Mouse (Mus musculus): ENCODE results near the gene Ephx4. TPM values are rescaled to one million over a fixed set of nuclear protein-coding genes. Genes with fewer than 3 reads are reported as not detected.
"Not testable (repeated sequence)": the region's sequence is repeated elsewhere in the genome, so short reads cannot be mapped to it uniquely, and the experiment has no call there.

The Ephx4 gene
- polyA plus RNA-seq, 1 experiment from 2014 or later = 1.5 TPM

GRCm38 (mm10) chr5:107386448-107386847 is 16.1 kb upstream of the Ephx4 start:
- not testable (repeated sequence) for H3K27me3 ChIP-seq (ENCODE audit: control insufficient read depth, insufficient read depth, low read length); H3K4me3 ChIP-seq (ENCODE audit: low read length); H3K4me1 ChIP-seq (ENCODE audit: control insufficient read depth, insufficient read depth, low read length); H3K4me2 ChIP-seq (ENCODE audit: low read depth, low read length); H3K36me3 ChIP-seq (ENCODE audit: control insufficient read depth, insufficient read depth); ATAC-seq (replicated peaks; ENCODE audit: extremely low read depth, insufficient read depth, low FRiP score); H3K27ac ChIP-seq (ENCODE audit: low read length); H3K9ac ChIP-seq (ENCODE audit: low read length); H3K9me3 ChIP-seq (replicated peaks; ENCODE audit: control insufficient read depth, low read length)

- no peak overlapping the region for H3K27ac ChIP-seq (ENCODE audit: low read length)
- no peak overlapping the region for H3K4me2 ChIP-seq (ENCODE audit: low read depth, low read length)
- H3K9me3 ChIP-seq (replicated peaks; ENCODE audit: control insufficient read depth, low read length) = no peaks in the 10 kb centered on the region; the same call in 1 of the 2 replicates
- WGBS = 77% methylated on average over 1 of the region's 1 CpGs
- H3K36me3 ChIP-seq (ENCODE audit: control insufficient read depth, insufficient read depth) = peaks cover 1% of the 10 kb centered on the region
- no peaks in the 10 kb centered on the region for H3K27me3 ChIP-seq (ENCODE audit: control insufficient read depth, insufficient read depth, low read length)
- ATAC-seq (replicated peaks; ENCODE audit: extremely low read depth, insufficient read depth, low FRiP score) = no peak
- no peak overlapping the region for H3K4me3 ChIP-seq (ENCODE audit: low read length)
- H3K9ac ChIP-seq (ENCODE audit: low read length) = no peak overlapping the region
- no peaks in the 10 kb centered on the region for H3K4me1 ChIP-seq (ENCODE audit: control insufficient read depth, insufficient read depth, low read length)
Observed at GRCm38 (mm10) chr5:107387788-107388187, 14.7 kb upstream of the Ephx4 start.

- Histone ChIP-seq H3K4me3 (ENCODE audit: low read length) (no peak overlapping the region), H3K9ac (ENCODE audit: low read length) (no peak overlapping the region)
Observed at GRCm38 (mm10) chr5:107389373-107389772, 13.2 kb upstream of the Ephx4 start.

GRCm38 (mm10) chr5:107394437-107394836 is 8.1 kb upstream of the Ephx4 start:
- 44% methylated on average over 2 of the region's 2 CpGs for WGBS
- Histone ChIP-seq H3K4me1 (ENCODE audit: control insufficient read depth, insufficient read depth, low read length) (no peaks in the 10 kb centered on the region), H3K27me3 (ENCODE audit: control insufficient read depth, insufficient read depth, low read length) (no peaks in the 10 kb centered on the region), H3K27ac (ENCODE audit: low read length) (no peak overlapping the region), H3K9me3 (replicated peaks; ENCODE audit: control insufficient read depth, low read length) (no peaks in the 10 kb centered on the region), H3K4me3 (ENCODE audit: low read length) (no peak overlapping the region), H3K4me2 (ENCODE audit: low read depth, low read length) (no peak overlapping the region), H3K9ac (ENCODE audit: low read length) (no peak overlapping the region), H3K36me3 (ENCODE audit: control insufficient read depth, insufficient read depth) (no peaks in the 10 kb centered on the region)
- ATAC-seq (replicated peaks; ENCODE audit: extremely low read depth, insufficient read depth, low FRiP score) = no peak

More at GRCm38 (mm10) chr5:107389373-107389772, 13.2 kb upstream of the Ephx4 start:
- no peak overlapping the region for H3K4me2 ChIP-seq (ENCODE audit: low read depth, low read length)
- no peak for ATAC-seq (replicated peaks; ENCODE audit: extremely low read depth, insufficient read depth, low FRiP score)
- WGBS = 92% methylated on average over 2 of the region's 2 CpGs
- H3K27ac ChIP-seq (ENCODE audit: low read length) = no peak overlapping the region
- no peaks in the 10 kb centered on the region for H3K9me3 ChIP-seq (replicated peaks; ENCODE audit: control insufficient read depth, low read length)
- H3K27me3 ChIP-seq (ENCODE audit: control insufficient read depth, insufficient read depth, low read length) = no peaks in the 10 kb centered on the region
- no peaks in the 10 kb centered on the region for H3K36me3 ChIP-seq (ENCODE audit: control insufficient read depth, insufficient read depth)
- no peaks in the 10 kb centered on the region for H3K4me1 ChIP-seq (ENCODE audit: control insufficient read depth, insufficient read depth, low read length)

GRCm38 (mm10) chr5:107403011-107403946 is 743 bp downstream of the Ephx4 start:
- Histone ChIP-seq H3K4me1 (ENCODE audit: control insufficient read depth, insufficient read depth, low read length) (peaks cover 7% of the 10 kb centered on the region), H3K4me2 (ENCODE audit: low read depth, low read length) (peak overlapping the region; percentile 99), H3K27me3 (ENCODE audit: control insufficient read depth, insufficient read depth, low read length) (peaks cover 12% of the 10 kb centered on the region), H3K27ac (ENCODE audit: low read length) (no peak overlapping the region), H3K9ac (ENCODE audit: low read length) (peak overlapping the region; percentile 76), H3K9me3 (replicated peaks; ENCODE audit: control insufficient read depth, low read length) (no peaks in the 10 kb centered on the region), H3K4me3 (ENCODE audit: low read length) (peak overlapping the region; percentile 75), H3K36me3 (ENCODE audit: control insufficient read depth, insufficient read depth) (no peaks in the 10 kb centered on the region)
- peak; percentile 60 for ATAC-seq (replicated peaks; ENCODE audit: extremely low read depth, insufficient read depth, low FRiP score)
- WGBS = under 1% methylated on average over 80 of the region's 80 CpGs

GRCm38 (mm10) chr5:107403947-107404684 is 1.6 kb downstream of the Ephx4 start:
- no peaks in the 10 kb centered on the region for H3K9me3 ChIP-seq (replicated peaks; ENCODE audit: control insufficient read depth, low read length)
- peaks cover 12% of the 10 kb centered on the region for H3K27me3 ChIP-seq (ENCODE audit: control insufficient read depth, insufficient read depth, low read length)
- peak overlapping the region; percentile 75 for H3K4me3 ChIP-seq (ENCODE audit: low read length)
- no peak overlapping the region for H3K27ac ChIP-seq (ENCODE audit: low read length)
- peak overlapping the region; percentile 76 for H3K9ac ChIP-seq (ENCODE audit: low read length)
- H3K4me2 ChIP-seq (ENCODE audit: low read depth, low read length) = peak overlapping the region; percentile 99
- no peaks in the 10 kb centered on the region for H3K36me3 ChIP-seq (ENCODE audit: control insufficient read depth, insufficient read depth)
- ATAC-seq (replicated peaks; ENCODE audit: extremely low read depth, insufficient read depth, low FRiP score) = no peak
- peaks cover 7% of the 10 kb centered on the region for H3K4me1 ChIP-seq (ENCODE audit: control insufficient read depth, insufficient read depth, low read length)
- WGBS = 27% methylated on average over 12 of the region's 12 CpGs

DNA sequence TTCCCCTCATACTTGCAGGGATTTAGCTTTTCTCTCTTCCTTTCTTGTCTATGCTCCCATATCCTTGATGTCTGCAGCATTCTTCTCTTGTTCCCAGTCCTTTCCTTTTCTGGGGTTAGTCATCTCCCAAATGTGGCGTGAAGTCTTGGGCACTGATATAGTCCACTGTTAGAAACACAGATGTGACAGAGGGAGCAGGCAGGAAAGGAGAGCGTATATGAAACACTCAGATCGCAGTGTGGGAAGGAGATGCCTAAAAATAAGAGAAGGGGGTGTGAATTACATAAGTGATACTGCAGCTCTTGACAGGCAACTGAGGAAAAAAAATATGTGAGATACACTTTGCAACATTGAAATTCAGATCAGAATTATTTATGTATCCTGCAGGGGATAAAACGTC is 2.8 kb downstream of the Ephx4 start:
- Histone ChIP-seq H3K9ac (ENCODE audit: low read length) (no peak overlapping the region), H3K36me3 (ENCODE audit: control insufficient read depth, insufficient read depth) (no peaks in the 10 kb centered on the region), H3K4me1 (ENCODE audit: control insufficient read depth, insufficient read depth, low read length) (peaks cover 7% of the 10 kb centered on the region), H3K27me3 (ENCODE audit: control insufficient read depth, insufficient read depth, low read length) (peaks cover 12% of the 10 kb centered on the region), H3K27ac (ENCODE audit: low read length) (no peak overlapping the region), H3K4me2 (ENCODE audit: low read depth, low read length) (no peak overlapping the region), H3K4me3 (ENCODE audit: low read length) (no peak overlapping the region), H3K9me3 (replicated peaks; ENCODE audit: control insufficient read depth, low read length) (no peaks in the 10 kb centered on the region)
- ATAC-seq (replicated peaks; ENCODE audit: extremely low read depth, insufficient read depth, low FRiP score) = no peak
- WGBS = 54% methylated on average over 4 of the region's 4 CpGs

GRCm38 (mm10) chr5:107410305-107410704 is 7.8 kb downstream of the Ephx4 start:
- Histone ChIP-seq H3K27ac (ENCODE audit: low read length) (no peak overlapping the region), H3K9ac (ENCODE audit: low read length) (no peak overlapping the region), H3K9me3 (replicated peaks; ENCODE audit: control insufficient read depth, low read length) (no peaks in the 10 kb centered on the region), H3K4me1 (ENCODE audit: control insufficient read depth, insufficient read depth, low read length) (no peaks in the 10 kb centered on the region), H3K4me2 (ENCODE audit: low read depth, low read length) (no peak overlapping the region), H3K4me3 (ENCODE audit: low read length) (no peak overlapping the region), H3K36me3 (ENCODE audit: control insufficient read depth, insufficient read depth) (no peaks in the 10 kb centered on the region), H3K27me3 (ENCODE audit: control insufficient read depth, insufficient read depth, low read length) (no peaks in the 10 kb centered on the region)
- 76% methylated on average over 1 of the region's 1 CpGs for WGBS
- no peak for ATAC-seq (replicated peaks; ENCODE audit: extremely low read depth, insufficient read depth, low FRiP score)

DNA sequence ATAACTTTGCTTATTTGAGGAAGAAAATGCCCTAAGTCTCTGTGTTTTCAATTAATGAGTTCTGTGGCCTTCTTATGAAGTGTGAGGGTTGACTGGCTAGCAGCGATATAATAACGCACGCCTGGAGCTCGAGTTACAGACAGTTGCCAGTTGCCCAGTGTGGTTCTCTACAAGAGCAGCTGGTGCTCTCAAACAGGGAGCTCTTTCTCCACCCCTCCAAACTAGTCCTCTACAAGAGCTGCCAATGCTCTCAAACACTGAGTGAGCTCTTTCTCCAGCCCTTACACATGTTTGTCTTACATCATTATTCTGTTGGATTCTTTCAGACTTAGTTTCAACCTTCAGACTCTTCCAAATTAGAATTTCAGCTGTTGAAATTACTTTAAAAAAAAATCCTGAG is 8.8 kb downstream of the Ephx4 start:
- Histone ChIP-seq H3K4me3 (ENCODE audit: low read length) (no peak overlapping the region), H3K4me1 (ENCODE audit: control insufficient read depth, insufficient read depth, low read length) (no peaks in the 10 kb centered on the region), H3K9ac (ENCODE audit: low read length) (no peak overlapping the region), H3K9me3 (replicated peaks; ENCODE audit: control insufficient read depth, low read length) (no peaks in the 10 kb centered on the region), H3K4me2 (ENCODE audit: low read depth, low read length) (no peak overlapping the region), H3K27me3 (ENCODE audit: control insufficient read depth, insufficient read depth, low read length) (no peaks in the 10 kb centered on the region), H3K27ac (ENCODE audit: low read length) (no peak overlapping the region), H3K36me3 (ENCODE audit: control insufficient read depth, insufficient read depth) (no peaks in the 10 kb centered on the region)
- ATAC-seq (replicated peaks; ENCODE audit: extremely low read depth, insufficient read depth, low FRiP score) = no peak
- WGBS = 62% methylated on average over 4 of the region's 4 CpGs
